Mouse (Mus musculus): ENCODE results near the gene Rnf11. TPM values are rescaled to one million over a fixed set of nuclear protein-coding genes. Genes with fewer than 3 reads are reported as not detected.
"Not testable (repeated sequence)": the region's sequence is repeated elsewhere in the genome, so short reads cannot be mapped to it uniquely, and the experiment has no call there.

The Rnf11 gene
- polyA plus RNA-seq, 1 experiment: 135 TPM

- Histone ChIP-seq H3K27ac (ENCODE audit: insufficient read depth, low read length) (no peak overlapping the region), H3K4me1 (ENCODE audit: control insufficient read depth, insufficient read depth, low read length) (peaks cover 5% of the 10 kb centered on the region; the same call in 1 of the 2 replicates), H3K4me3 (ENCODE audit: insufficient read depth, low read length) (peak overlapping the region; percentile 24)
- TF ChIP-seq POLR2A (IDR thresholded peaks at IDR 0.05; ENCODE audit: low read depth, low read length): no peak
- no peak for TF ChIP-seq CTCF (IDR thresholded peaks at IDR 0.05; ENCODE audit: borderline replicate concordance, insufficient read depth, low read length)
Observed at GRCm38 (mm10) chr4:109407176-109407520, 77.4 kb downstream of the Rnf11 start.

GRCm38 (mm10) chr4:109406486-109407175 is 77.9 kb downstream of the Rnf11 start, which contains the start of gene Ttc39a:
Gene Ttc39a (plus strand): TSS chr4:109406623.
- Histone ChIP-seq H3K27ac (ENCODE audit: insufficient read depth, low read length) (no peak within 1 kb of the TSS), H3K4me1 (ENCODE audit: control insufficient read depth, insufficient read depth, low read length) (peaks cover 5% of the 10 kb centered on the region; the same call in 1 of the 2 replicates), H3K4me3 (ENCODE audit: insufficient read depth, low read length) (peak within 1 kb of the TSS; percentile 41)
- TF ChIP-seq POLR2A (IDR thresholded peaks at IDR 0.05; ENCODE audit: low read depth, low read length) (no peak; the same call in 1 of the 2 replicates), CTCF (IDR thresholded peaks at IDR 0.05; ENCODE audit: borderline replicate concordance, insufficient read depth, low read length) (no peak)

GRCm38 (mm10) chr4:109406054-109406485 is 78.5 kb downstream of the Rnf11 start:
- no peak overlapping the region for H3K27ac ChIP-seq (ENCODE audit: insufficient read depth, low read length)
- no peak for TF ChIP-seq POLR2A (IDR thresholded peaks at IDR 0.05; ENCODE audit: low read depth, low read length)
- no peak for TF ChIP-seq CTCF (IDR thresholded peaks at IDR 0.05; ENCODE audit: borderline replicate concordance, insufficient read depth, low read length)
- peaks cover 5% of the 10 kb centered on the region; the same call in 1 of the 2 replicates for H3K4me1 ChIP-seq (ENCODE audit: control insufficient read depth, insufficient read depth, low read length)
- peak overlapping the region; percentile 41 for H3K4me3 ChIP-seq (ENCODE audit: insufficient read depth, low read length)

GRCm38 (mm10) chr4:109405415-109405814 is 79.1 kb downstream of the Rnf11 start:
- TF ChIP-seq CTCF (IDR thresholded peaks at IDR 0.05; ENCODE audit: borderline replicate concordance, insufficient read depth, low read length): no peak
- TF ChIP-seq POLR2A (IDR thresholded peaks at IDR 0.05; ENCODE audit: low read depth, low read length): no peak
- H3K4me1 ChIP-seq (ENCODE audit: control insufficient read depth, insufficient read depth, low read length): peaks cover 5% of the 10 kb centered on the region; the same call in 1 of the 2 replicates
- no peak overlapping the region for H3K27ac ChIP-seq (ENCODE audit: insufficient read depth, low read length)
- no peak overlapping the region for H3K4me3 ChIP-seq (ENCODE audit: insufficient read depth, low read length)

- not testable (repeated sequence) for H3K27ac ChIP-seq (ENCODE audit: insufficient read depth, low read length); H3K4me1 ChIP-seq (ENCODE audit: control insufficient read depth, insufficient read depth, low read length); H3K4me3 ChIP-seq (ENCODE audit: insufficient read depth, low read length)
Observed at GRCm38 (mm10) chr4:109404908-109405307, 79.6 kb downstream of the Rnf11 start.

- Histone ChIP-seq H3K4me1 (ENCODE audit: control insufficient read depth, insufficient read depth, low read length) (peaks cover 4% of the 10 kb centered on the region; the same call in 1 of the 2 replicates), H3K27ac (ENCODE audit: insufficient read depth, low read length) (no peak overlapping the region), H3K4me3 (ENCODE audit: insufficient read depth, low read length) (no peak overlapping the region)
- no peak for TF ChIP-seq POLR2A (IDR thresholded peaks at IDR 0.05; ENCODE audit: low read depth, low read length)
- TF ChIP-seq CTCF (IDR thresholded peaks at IDR 0.05; ENCODE audit: borderline replicate concordance, insufficient read depth, low read length): no peak
Observed at GRCm38 (mm10) chr4:109401176-109401689, 83.3 kb downstream of the Rnf11 start.

Other genes with a start within 250 kb of the Rnf11 start
- 76.1 and 83.9 TPM in 2 replicates for gene Eps15, start 204.5 kb downstream of the Rnf11 start, polyA plus RNA-seq (2011; ENCODE audit: insufficient read length, low read depth, missing spikeins)
- 0.83 and 2.7 TPM in 2 replicates for gene Ttc39a, start 78.1 kb downstream of the Rnf11 start, polyA plus RNA-seq (2011; ENCODE audit: insufficient read length, low read depth, missing spikeins)
- gene 4930522H14Rik, start 46.6 kb upstream of the Rnf11 start, polyA plus RNA-seq (2011; ENCODE audit: insufficient read length, low read depth, missing spikeins): not detected in 2 replicates
- gene Cdkn2c, start 182.5 kb upstream of the Rnf11 start, polyA plus RNA-seq (2011; ENCODE audit: insufficient read length, low read depth, missing spikeins): 14.4 and 21.7 TPM in 2 replicates
- 46.9 and 58.8 TPM in 2 replicates for gene Faf1, start 191.9 kb upstream of the Rnf11 start, polyA plus RNA-seq (2011; ENCODE audit: insufficient read length, low read depth, missing spikeins)

Measured in embryonic fibroblast, embryonic 13.5 days (primary cell).